Comparison of ENCODE assay signal across 10 mouse cellular contexts in the genomic region with DNA sequence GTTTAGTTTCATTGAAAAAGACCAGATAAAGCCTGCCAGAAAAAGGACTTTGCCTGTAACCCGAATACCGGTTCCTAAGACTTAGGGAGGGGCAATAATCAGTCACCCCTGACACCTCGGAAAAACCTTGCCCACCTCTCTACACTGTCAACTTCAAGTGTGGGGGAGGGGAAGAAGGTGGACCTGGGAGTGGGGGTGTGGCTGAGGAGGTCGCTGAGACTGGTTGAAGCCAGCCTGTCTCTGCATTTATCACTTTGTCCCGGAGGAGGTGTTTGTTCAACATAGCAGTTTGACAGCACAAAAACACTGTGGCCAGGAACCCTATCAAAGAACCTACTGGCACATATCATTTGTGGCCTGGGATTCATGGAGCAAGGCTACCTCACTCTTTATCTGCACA. TPM values are rescaled to one million over a fixed set of nuclear protein-coding genes. Genes with fewer than 3 reads are reported as not detected.
DNase-seq lines count a peak whose midpoint lies in the region; ATAC-seq lines count a peak whose summit lies in the region.
"Had no signal": no experiment of that assay in that cellular context is flagged by ENCODE, and none has a peak within 500 bp of the region (broad histone marks: within the 10 kb centered on the region; RNA-seq: fewer than 3 reads in every experiment).

No protein-coding gene starts in this region.

- DNase-seq in heart, postnatal 14 days, result no peak
- DNase-seq in thymus, postnatal 0 days (ENCODE audit: low spot score), result no peak
- DNase-seq in cerebellum, postnatal 4 days (ENCODE audit: low spot score in 2 of 2), result no peak
- DNase-seq in frontal cortex, postnatal 25 days (ENCODE audit: low spot score in 2 of 2), result no peak
- DNase-seq: cerebellum, adult 2 months had no signal

- H3K9me3 ChIP-seq in heart, embryonic 12.5 days (replicated peaks), result no peaks in the 10 kb centered on the region
- no peaks in the 10 kb centered on the region for H3K9me3 ChIP-seq in hindbrain, embryonic 13.5 days
- no peaks in the 10 kb centered on the region for H3K9me3 ChIP-seq in liver, embryonic 16.5 days (replicated peaks; ENCODE audit: control insufficient read depth, low read length)

- ATAC-seq in heart, embryonic 12.5 days (ENCODE audit: insufficient number of reproducible peaks, low FRiP score), result peak; percentile 73
- no peak for ATAC-seq in hindbrain, embryonic 13.5 days (ENCODE audit: low FRiP score)
- ATAC-seq in liver, embryonic 16.5 days (ENCODE audit: low read depth), result no peak

- peak overlapping the region; percentile 57 for H3K4me2 ChIP-seq in heart, embryonic 12.5 days
- H3K4me2 ChIP-seq in hindbrain, embryonic 13.5 days, result 0 out of 2 replicates have a peak overlapping the region, but pooled peaks have one; percentile 32
- H3K4me2 ChIP-seq in liver, embryonic 16.5 days (ENCODE audit: low read depth, low read length), result no peak overlapping the region

- H3K4me1 ChIP-seq in heart, embryonic 12.5 days (replicated peaks), result peaks cover 71% of the 10 kb centered on the region
- peaks cover 9% of the 10 kb centered on the region for H3K4me1 ChIP-seq in brown adipose tissue, adult 24 weeks (ENCODE audit: control insufficient read depth, insufficient read depth, insufficient read length, low read length)
- peaks cover 80% of the 10 kb centered on the region for H3K4me1 ChIP-seq in hindbrain, embryonic 13.5 days (replicated peaks)
- peaks cover 34% of the 10 kb centered on the region for H3K4me1 ChIP-seq in liver, embryonic 16.5 days (ENCODE audit: control insufficient read depth, low read depth, low read length)

- intact Hi-C loops in heart, postnatal 14 days (cut with DNase I), result no loop called here

- WGBS in heart, embryonic 12.5 days, result under 1% methylated on average over 5 of the region's 5 CpGs
- WGBS in hindbrain, embryonic 13.5 days, result 5% methylated on average over 5 of the region's 5 CpGs
- WGBS in liver, embryonic 16.5 days (ENCODE audit: insufficient replicate concordance), result 17% methylated on average over 5 of the region's 5 CpGs

- H3K27ac ChIP-seq in heart, embryonic 12.5 days (ENCODE audit: poor library complexity, severe bottlenecking), result peak overlapping the region; percentile 64
- peak overlapping the region; percentile 44; the same call in 1 of the 2 replicates for H3K27ac ChIP-seq in brown adipose tissue, adult 24 weeks (replicated peaks; ENCODE audit: low read depth, low read length)
- 0 out of 2 replicates have a peak overlapping the region, but pooled peaks have one; percentile 82 for H3K27ac ChIP-seq in hindbrain, embryonic 13.5 days
- 0 out of 2 replicates have a peak overlapping the region, but pooled peaks have one; percentile 2 for H3K27ac ChIP-seq in liver, embryonic 16.5 days (ENCODE audit: low read length)

- no peaks in the 10 kb centered on the region for H3K27me3 ChIP-seq in heart, embryonic 12.5 days (replicated peaks)
- H3K27me3 ChIP-seq in hindbrain, embryonic 13.5 days, result no peaks in the 10 kb centered on the region
- no peaks in the 10 kb centered on the region for H3K27me3 ChIP-seq in liver, embryonic 16.5 days (ENCODE audit: control insufficient read depth, insufficient read depth, low read depth, low read length)

- H3K4me3 ChIP-seq in heart, embryonic 12.5 days, result no peak overlapping the region; the same call in 1 of the 2 replicates
- no peak overlapping the region for H3K4me3 ChIP-seq in brown adipose tissue, adult 24 weeks (ENCODE audit: insufficient read depth, low read depth, low read length)
- no peak overlapping the region for H3K4me3 ChIP-seq in hindbrain, embryonic 13.5 days
- no peak overlapping the region for H3K4me3 ChIP-seq in liver, embryonic 16.5 days (ENCODE audit: low read depth, low read length)
- H3K4me3 ChIP-seq: myocyte had no signal

- H3K36me3 ChIP-seq in heart, embryonic 12.5 days, result peaks cover 11% of the 10 kb centered on the region; the same call in 1 of the 2 replicates
- H3K36me3 ChIP-seq in hindbrain, embryonic 13.5 days, result peaks cover 3% of the 10 kb centered on the region; the same call in 1 of the 2 replicates
- peaks cover 3% of the 10 kb centered on the region for H3K36me3 ChIP-seq in liver, embryonic 16.5 days (ENCODE audit: control insufficient read depth, insufficient read depth)

- peak overlapping the region; percentile 6; the same call in 1 of the 2 replicates for H3K9ac ChIP-seq in heart, embryonic 12.5 days
- no peak overlapping the region for H3K9ac ChIP-seq in hindbrain, embryonic 13.5 days
- H3K9ac ChIP-seq in liver, embryonic 16.5 days (ENCODE audit: low read depth, low read length), result peak overlapping the region; percentile 11; the same call in 1 of the 2 replicates

RNA-seq across cellular contexts. Expression of gene Zeb2, which starts 19.2 kb away (rescaled TPM):
- polyA plus RNA-seq in heart, embryonic 12.5 days (2016; fragmentation: Nextera tagmentation; extraction: Ambion mirVana), result 28.0 and 29.6 TPM in 2 replicates
- 10 to 100 TPM; 51.3 to 58.5 TPM for total RNA-seq in heart, postnatal 14 days (2021)
- 51.2 and 53.0 TPM in 2 replicates for polyA plus RNA-seq in brown adipose tissue, adult 24 weeks (2012; ENCODE audit: insufficient read depth, insufficient read length, missing spikeins)
- polyA plus RNA-seq in hindbrain, embryonic 13.5 days (2015; fragmentation: Nextera tagmentation; extraction: Ambion mirVana), result 50.4 and 57.4 TPM in 2 replicates
- 12.1 and 12.5 TPM in 2 replicates for polyA plus RNA-seq in liver, embryonic 16.5 days (2015; fragmentation: Nextera tagmentation; extraction: Ambion mirVana)
- polyA plus RNA-seq in thymus, postnatal 0 days (2015; fragmentation: Nextera tagmentation; extraction: Ambion mirVana), result 3.9 and 4.8 TPM in 2 replicates

Comparison
In these comparisons a context has a peak if more than half of its experiments do, and no peak if none do; other contexts are left out.
1. H3K27ac ChIP-seq: peak in every context shown above with its lines; median percentile 82 in hindbrain, embryonic 13.5 days; 64 in heart, embryonic 12.5 days; 44 in brown adipose tissue, adult 24 weeks; 2 in liver, embryonic 16.5 days.